Mouse (Mus musculus) midbrain, postnatal 0 days (tissue): ENCODE measurements around the gene Nipsnap1. TPM values are rescaled to one million over a fixed set of nuclear protein-coding genes. Genes with fewer than 3 reads are reported as not detected.

Source experiments
- ATAC-seq: fragments of 200-750 bp; cut with Nextera tagmentation; 2 replicates; pipeline ENCODE4 v1.8.0; 2017; ENCODE audit warnings: moderate number of reproducible peaks, mild to moderate bottlenecking, moderate TSS enrichment, moderate library complexity; ENCODE audit not compliant: low FRiP score
- DNase-seq: peaks from one replicate; pipeline ENCODE4 v3.0.0-alpha.2; 2015; ENCODE audit warnings: low spot score
- H3K27ac ChIP-seq: fragments of 300-500 bp; sonication (generic); 2 replicates; pipeline ENCODE4 v1.5.1; 2014; ENCODE audit warnings: low read depth, mild to moderate bottlenecking, low read length, mixed read lengths
- H3K27me3 ChIP-seq: fragments of 300-500 bp; sonication (generic); 2 replicates; pipeline ENCODE4 v1.6.1; 2014; ENCODE audit warnings: low read length, control low read depth, mixed read lengths; ENCODE audit not compliant: insufficient read depth
- H3K36me3 ChIP-seq: fragments of 300-500 bp; sonication (generic); 2 replicates; pipeline ENCODE4 v1.6.1; 2014; ENCODE audit warnings: low read length, control low read depth, mixed read lengths; ENCODE audit not compliant: insufficient read depth
- H3K4me1 ChIP-seq: fragments of 300-500 bp; sonication (generic); 2 replicates; pipeline ENCODE4 v1.6.1; 2014; ENCODE audit warnings: mild to moderate bottlenecking, control low read depth, antibody characterized with exemption, low read length, mixed read lengths; ENCODE audit not compliant: insufficient read depth
- H3K4me2 ChIP-seq: fragments of 300-500 bp; sonication (generic); 2 replicates; pipeline ENCODE4 v1.6.1; 2014; ENCODE audit warnings: low read depth, mild to moderate bottlenecking, low read length, mixed read lengths; ENCODE audit not compliant: poor library complexity, severe bottlenecking
- H3K4me3 ChIP-seq: fragments of 300-500 bp; sonication (generic); 2 replicates; pipeline ENCODE4 v1.5.1; 2014; ENCODE audit warnings: low read depth, mild to moderate bottlenecking, low read length, moderate library complexity
- H3K9ac ChIP-seq: fragments of 300-500 bp; sonication (generic); replicated peaks from 2 replicates; pipeline ENCODE4 v1.6.1; 2014; ENCODE audit warnings: mild to moderate bottlenecking, low read length, moderate library complexity, mixed read lengths; ENCODE audit not compliant: poor library complexity, severe bottlenecking
- H3K9me3 ChIP-seq: fragments of 300-500 bp; sonication (generic); 2 replicates; pipeline ENCODE4 v1.6.1; 2016; ENCODE audit warnings: low read length, control low read depth
- CTCF ChIP-seq: IDR thresholded peaks from 2 replicates; pipeline ENCODE4 v1.5.1; 2016; ENCODE audit warnings: antibody characterized with exemption, mild to moderate bottlenecking
- WGBS: fragments of 180-500 bp; shearing (Covaris S2); extraction: QIAGEN DNeasy Blood & Tissue Kit; methylation state at CpG from one replicate; pipeline ENCODE4 v1.1.7; 2014; 5-methylcytosine and 5-hydroxymethylcytosine counted together
- polyA plus RNA-seq: library from polyadenylated mRNA; unstranded; fragments of >200 nt; fragmentation: Nextera tagmentation; extraction: Ambion mirVana; gene quantifications from 2 replicates; pipeline ENCODE4 v1.2.1, GENCODE M21; 2015
- total RNA-seq: library from RNA; depleted of rRNA; stranded (reverse); fragments of >200 nt; gene quantifications from 2 replicates; pipeline ENCODE4 v1.2.3, GENCODE M21; 2014

The Nipsnap1 gene
- total and polyA plus RNA-seq, 2 experiments from 2014 or later: 130 to 170 TPM

DNA sequence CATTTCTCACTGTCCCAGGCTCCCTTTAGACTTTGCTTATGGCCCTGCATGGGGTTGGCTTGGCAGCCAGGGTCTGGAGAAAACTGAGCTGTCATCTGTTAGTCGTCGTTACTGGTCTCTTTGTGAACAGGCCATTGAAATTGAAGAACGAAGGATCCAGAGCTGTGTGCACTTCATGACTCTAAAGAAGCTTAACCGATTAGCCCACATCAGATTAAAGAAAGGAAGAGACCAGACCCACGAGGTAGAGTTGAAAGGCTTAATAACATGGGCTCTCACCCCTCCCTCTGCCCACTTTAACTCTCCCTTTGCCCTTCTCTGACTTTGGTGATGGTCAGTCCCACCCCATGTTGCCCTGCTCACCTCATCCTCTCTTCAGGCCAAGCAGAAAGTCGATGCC lies 28.2 kb downstream of the Nipsnap1 start:
- ATAC-seq (no peak), DNase-seq (no peak)
- 82% methylated on average over 6 of the region's 6 CpGs for WGBS
- Histone ChIP-seq H3K27ac (no peak overlapping the region), H3K27me3 (no peaks in the 10 kb centered on the region), H3K9ac (no peak overlapping the region), H3K4me3 (no peak overlapping the region), H3K4me1 (no peaks in the 10 kb centered on the region), H3K4me2 (no peak overlapping the region), H3K9me3 (no peaks in the 10 kb centered on the region), H3K36me3 (peaks cover 38% of the 10 kb centered on the region)
- no peak for TF ChIP-seq CTCF

DNA sequence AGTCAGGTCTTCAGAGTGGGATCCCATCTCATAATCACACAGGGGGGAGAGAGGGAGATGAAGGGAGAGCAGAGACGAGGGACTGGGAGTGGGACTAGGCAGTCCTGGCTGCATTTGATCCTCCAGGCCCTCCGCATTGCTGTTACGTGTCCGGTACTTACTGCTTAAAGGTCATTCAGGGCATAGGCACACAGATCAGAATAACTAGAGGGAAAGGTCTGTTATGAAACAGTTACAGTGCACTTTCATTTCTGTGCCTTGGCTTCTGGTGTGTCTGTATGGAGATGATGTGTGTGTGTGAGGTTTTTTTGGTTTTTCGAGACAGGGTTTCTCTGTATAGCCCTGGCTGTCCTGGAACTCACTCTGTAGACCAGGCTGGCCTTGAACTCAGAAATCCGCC lies 32.5 kb downstream of the Nipsnap1 start:
- Histone ChIP-seq H3K27ac (no peak overlapping the region), H3K9ac (no peak overlapping the region), H3K36me3 (peaks cover 45% of the 10 kb centered on the region), H3K27me3 (no peaks in the 10 kb centered on the region), H3K4me3 (no peak overlapping the region), H3K4me2 (no peak overlapping the region), H3K9me3 (no peaks in the 10 kb centered on the region), H3K4me1 (no peaks in the 10 kb centered on the region)
- no peak for DNase-seq
- 94% methylated on average over 6 of the region's 6 CpGs for WGBS
- TF ChIP-seq CTCF: no peak
- no peak for ATAC-seq

DNA sequence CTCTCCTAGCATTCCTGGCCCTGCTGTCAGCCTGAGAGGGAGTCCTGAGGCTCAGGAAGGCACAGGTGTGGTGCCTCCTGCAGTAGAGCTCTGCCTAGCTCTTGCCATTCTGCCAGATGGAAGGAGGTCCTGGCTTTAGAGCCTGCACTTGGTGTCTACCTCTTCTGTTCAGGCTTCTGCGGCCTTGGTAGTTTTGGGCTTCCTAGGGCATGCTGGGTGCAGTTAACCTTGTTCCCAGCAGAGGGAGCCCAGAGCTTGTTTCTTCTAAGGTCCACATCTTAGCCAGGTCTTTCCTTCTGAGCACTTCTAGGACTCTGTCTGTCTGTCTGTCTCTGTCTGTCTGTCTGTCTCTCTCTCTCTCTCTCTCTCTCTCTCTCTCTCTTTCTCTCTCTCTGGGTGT lies 42.3 kb downstream of the Nipsnap1 start:
- Histone ChIP-seq H3K4me1 (no peaks in the 10 kb centered on the region), H3K4me3 (no peak overlapping the region), H3K27ac (no peak overlapping the region), H3K27me3 (no peaks in the 10 kb centered on the region), H3K9ac (no peak overlapping the region), H3K4me2 (no peak overlapping the region), H3K9me3 (no peaks in the 10 kb centered on the region), H3K36me3 (peaks cover 67% of the 10 kb centered on the region)
- peak; percentile 69 for DNase-seq
- WGBS: 55% methylated on average over 1 of the region's 1 CpGs
- no peak for ATAC-seq
- peak; percentile 82 for TF ChIP-seq CTCF

DNA sequence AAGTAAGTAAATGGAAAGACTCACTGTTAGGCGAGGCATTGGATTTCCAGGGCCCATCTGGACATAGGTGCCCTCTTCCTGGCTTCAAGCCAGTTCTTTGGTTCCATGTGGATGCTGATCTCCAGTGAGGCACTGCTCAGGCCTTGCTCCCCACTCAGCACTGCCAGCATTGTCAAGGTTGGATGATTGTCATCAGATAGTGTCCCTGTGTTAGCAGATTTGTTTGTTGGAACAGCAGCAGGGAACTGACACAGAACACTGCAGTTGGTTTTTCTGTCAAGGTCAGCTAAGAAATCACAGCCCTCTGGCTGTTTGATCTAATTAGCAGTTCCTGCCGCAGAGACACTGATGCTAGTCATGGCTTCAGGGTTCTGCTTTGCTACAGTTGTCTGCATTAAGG lies 47.5 kb downstream of the Nipsnap1 start:
- Histone ChIP-seq H3K4me1 (no peaks in the 10 kb centered on the region), H3K27me3 (no peaks in the 10 kb centered on the region), H3K4me3 (no peak overlapping the region), H3K27ac (no peak overlapping the region), H3K36me3 (peaks cover 77% of the 10 kb centered on the region), H3K9me3 (no peaks in the 10 kb centered on the region), H3K9ac (no peak overlapping the region), H3K4me2 (no peak overlapping the region)
- TF ChIP-seq CTCF: no peak
- peak; percentile 4 for DNase-seq
- no peak for ATAC-seq
- 73% methylated on average over 2 of the region's 2 CpGs for WGBS

DNA sequence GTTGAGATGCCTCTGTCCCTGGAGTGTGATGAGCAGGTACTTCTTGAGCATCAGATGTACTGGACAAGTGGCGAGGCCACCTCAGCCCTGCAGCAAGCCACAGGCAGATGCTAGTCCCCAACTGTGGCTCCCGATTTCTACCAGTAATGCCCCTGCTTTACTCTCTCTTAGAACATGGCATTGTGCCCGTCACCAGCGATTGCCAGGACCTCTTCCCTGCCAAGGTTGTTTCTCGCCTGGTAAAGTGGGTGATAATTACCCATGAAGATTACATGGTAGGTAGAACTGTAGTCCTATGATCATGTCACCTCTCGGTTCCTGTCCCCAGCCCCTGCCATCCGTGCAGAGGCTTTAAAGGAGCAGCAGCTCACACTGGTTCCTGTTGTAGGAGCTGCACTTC lies 48.0 kb downstream of the Nipsnap1 start:
- WGBS: 94% methylated on average over 7 of the region's 7 CpGs
- Histone ChIP-seq H3K4me2 (no peak overlapping the region), H3K4me3 (no peak overlapping the region), H3K9ac (no peak overlapping the region), H3K27me3 (no peaks in the 10 kb centered on the region), H3K9me3 (no peaks in the 10 kb centered on the region), H3K27ac (no peak overlapping the region), H3K4me1 (no peaks in the 10 kb centered on the region), H3K36me3 (peaks cover 80% of the 10 kb centered on the region)
- no peak for DNase-seq
- TF ChIP-seq CTCF: no peak
- ATAC-seq: no peak

DNA sequence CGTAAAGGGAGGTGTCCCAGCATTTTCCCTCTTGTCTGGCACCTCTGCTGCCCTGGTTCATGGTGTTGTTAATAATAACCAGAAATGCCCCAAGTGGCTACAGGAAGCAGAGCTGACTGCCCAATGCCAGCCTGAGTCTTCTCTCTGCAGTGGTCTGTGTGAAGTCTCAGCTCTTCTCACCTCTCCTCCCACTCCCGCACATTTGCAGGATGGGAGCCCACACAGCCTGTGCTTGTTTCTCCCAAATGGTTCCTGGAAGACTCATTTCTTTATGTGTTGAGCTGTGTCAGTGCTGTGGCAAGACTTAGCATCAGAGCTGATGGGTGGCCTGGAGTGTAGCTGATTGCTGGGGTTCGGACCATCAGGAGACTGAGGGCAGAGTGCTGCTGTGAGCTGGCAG lies 53.5 kb downstream of the Nipsnap1 start:
- WGBS: 93% methylated on average over 3 of the region's 3 CpGs
- no peaks in the 10 kb centered on the region for H3K9me3 ChIP-seq
- no peak overlapping the region for H3K4me2 ChIP-seq
- H3K9ac ChIP-seq: no peak overlapping the region
- no peaks in the 10 kb centered on the region for H3K4me1 ChIP-seq
- H3K27ac ChIP-seq: no peak overlapping the region
- DNase-seq (no peak), ATAC-seq (no peak)
- H3K4me3 ChIP-seq: no peak overlapping the region
- TF ChIP-seq CTCF: no peak
- no peaks in the 10 kb centered on the region for H3K27me3 ChIP-seq
- peaks cover 72% of the 10 kb centered on the region for H3K36me3 ChIP-seq
